Mouse (Mus musculus) kidney, postnatal 0 days (tissue): ENCODE data around the gene Exoc1. TPM values are rescaled to one million over a fixed set of nuclear protein-coding genes. Genes with fewer than 3 reads are reported as not detected.

Experiments
- ATAC-seq: fragments of 200-750 bp; cut with Nextera tagmentation; replicated peaks from 2 replicates; pipeline ENCODE4 v1.8.0; 2017; ENCODE audit warnings: low read depth, moderate number of reproducible peaks, moderate TSS enrichment, moderate library complexity; ENCODE audit not compliant: low FRiP score
- DNase-seq: peaks from one replicate; pipeline ENCODE4 v3.0.0-alpha.2; 2016; ENCODE audit warnings: low spot score
- H3K27ac ChIP-seq: fragments of 300-500 bp; sonication (generic); 2 replicates; pipeline ENCODE4 v1.5.1; 2014; ENCODE audit warnings: mild to moderate bottlenecking
- H3K27me3 ChIP-seq: fragments of 300-500 bp; sonication (generic); 2 replicates; pipeline ENCODE4 v1.6.1; 2014; ENCODE audit warnings: low read length, mixed read lengths; ENCODE audit not compliant: insufficient read depth
- H3K36me3 ChIP-seq: fragments of 300-500 bp; sonication (generic); 2 replicates; pipeline ENCODE4 v1.6.1; 2014; ENCODE audit warnings: low read length, mixed read lengths; ENCODE audit not compliant: insufficient read depth
- H3K4me1 ChIP-seq: fragments of 300-500 bp; sonication (generic); replicated peaks from 2 replicates; pipeline ENCODE4 v1.6.1; 2014; ENCODE audit warnings: antibody characterized with exemption, low read length, mixed read lengths; ENCODE audit not compliant: insufficient read depth
- H3K4me2 ChIP-seq: fragments of 300-500 bp; sonication (generic); 2 replicates; pipeline ENCODE4 v1.6.1; 2014; ENCODE audit warnings: mild to moderate bottlenecking, low read length, moderate library complexity, mixed read lengths
- H3K4me3 ChIP-seq: fragments of 300-500 bp; sonication (generic); replicated peaks from 2 replicates; pipeline ENCODE4 v1.5.1; 2014; ENCODE audit warnings: low read depth, low read length
- H3K9ac ChIP-seq: fragments of 300-500 bp; sonication (generic); 2 replicates; pipeline ENCODE4 v1.6.1; 2014; ENCODE audit warnings: low read depth, low read length
- H3K9me3 ChIP-seq: fragments of 300-500 bp; sonication (generic); replicated peaks from 2 replicates; pipeline ENCODE4 v1.6.1; 2016; ENCODE audit warnings: low read length, inconsistent platforms, mixed read lengths
- CTCF ChIP-seq: IDR thresholded peaks from 2 replicates; pipeline ENCODE4 v1.5.1; 2016; ENCODE audit warnings: antibody characterized with exemption, low read depth, mild to moderate bottlenecking, moderate library complexity
- WGBS: fragments of 180-500 bp; shearing (Covaris S2); extraction: QIAGEN DNeasy Blood & Tissue Kit; methylation state at CpG from one replicate; pipeline ENCODE4 v1.1.7; 2014; 5-methylcytosine and 5-hydroxymethylcytosine counted together
- polyA plus RNA-seq: library from polyadenylated mRNA; unstranded; fragments of >200 nt; fragmentation: Nextera tagmentation; extraction: Ambion mirVana; gene quantifications from 2 replicates; pipeline ENCODE4 v1.2.1, GENCODE M21; 2015

The Exoc1 gene
- polyA plus RNA-seq, 1 experiment from 2014 or later, result 22.1 TPM

- Histone ChIP-seq H3K4me3 (peak overlapping the region; percentile 96), H3K4me2 (peak overlapping the region; percentile 64), H3K4me1 (no peaks in the 10 kb centered on the region; the same call in 1 of the 2 replicates), H3K9ac (peak overlapping the region; percentile 82), H3K36me3 (0 out of 2 replicates have a peak, but pooled peaks cover 3% of the 10 kb centered on the region), H3K9me3 (no peaks in the 10 kb centered on the region), H3K27me3 (no peaks in the 10 kb centered on the region), H3K27ac (no peak overlapping the region)
- DNase-seq (no peak), ATAC-seq (no peak)
- 5% methylated on average over 7 of the region's 7 CpGs for WGBS
- TF ChIP-seq CTCF, result no peak
Observed at GRCm38 (mm10) chr5:76589311-76589710, 60.2 kb downstream of the Exoc1 start.

- H3K9ac ChIP-seq, result no peak overlapping the region
Observed at GRCm38 (mm10) chr5:76590009-76590408, 60.9 kb downstream of the Exoc1 start.

GRCm38 (mm10) chr5:76591885-76592284 is 62.8 kb downstream of the Exoc1 start:
- Histone ChIP-seq H3K9ac (no peak overlapping the region), H3K4me2 (no peak overlapping the region), H3K4me1 (no peaks in the 10 kb centered on the region; the same call in 1 of the 2 replicates), H3K36me3 (peaks cover 26% of the 10 kb centered on the region), H3K9me3 (no peaks in the 10 kb centered on the region), H3K27me3 (no peaks in the 10 kb centered on the region), H3K27ac (no peak overlapping the region), H3K4me3 (no peak overlapping the region)
- DNase-seq, result no peak
- WGBS, result 49% methylated on average over 9 of the region's 9 CpGs
- peak; percentile 18; the same call in 1 of the 2 replicates for TF ChIP-seq CTCF
- ATAC-seq, result no peak

More at GRCm38 (mm10) chr5:76590009-76590408, 60.9 kb downstream of the Exoc1 start:
- no peaks in the 10 kb centered on the region for H3K9me3 ChIP-seq
- no peak overlapping the region for H3K4me3 ChIP-seq
- no peak for TF ChIP-seq CTCF
- 75% methylated on average over 2 of the region's 2 CpGs for WGBS
- H3K36me3 ChIP-seq, result 0 out of 2 replicates have a peak, but pooled peaks cover 7% of the 10 kb centered on the region
- no peak overlapping the region for H3K27ac ChIP-seq
- peak overlapping the region; percentile 64; the same call in 1 of the 2 replicates for H3K4me2 ChIP-seq
- no peak for DNase-seq
- ATAC-seq, result no peak
- no peaks in the 10 kb centered on the region for H3K27me3 ChIP-seq
- no peaks in the 10 kb centered on the region; the same call in 1 of the 2 replicates for H3K4me1 ChIP-seq

GRCm38 (mm10) chr5:76609702-76610370 is 80.7 kb downstream of the Exoc1 start:
- 94% methylated on average over 8 of the region's 8 CpGs for WGBS
- Histone ChIP-seq H3K27ac (no peak overlapping the region), H3K9me3 (no peaks in the 10 kb centered on the region), H3K27me3 (no peaks in the 10 kb centered on the region), H3K4me1 (no peaks in the 10 kb centered on the region), H3K36me3 (peaks cover 34% of the 10 kb centered on the region; the same call in 1 of the 2 replicates), H3K9ac (no peak overlapping the region), H3K4me3 (no peak overlapping the region), H3K4me2 (no peak overlapping the region)
- no peak for TF ChIP-seq CTCF
- DNase-seq (no peak), ATAC-seq (no peak)

GRCm38 (mm10) chr5:76612867-76613499 is 83.9 kb downstream of the Exoc1 start:
- no peak for TF ChIP-seq CTCF
- no peak overlapping the region for H3K27ac ChIP-seq
- H3K4me1 ChIP-seq, result no peaks in the 10 kb centered on the region
- ATAC-seq (no peak), DNase-seq (no peak)
- no peak overlapping the region for H3K9ac ChIP-seq
- WGBS, result 83% methylated on average over 6 of the region's 6 CpGs
- no peaks in the 10 kb centered on the region for H3K9me3 ChIP-seq
- peaks cover 41% of the 10 kb centered on the region; the same call in 1 of the 2 replicates for H3K36me3 ChIP-seq
- no peaks in the 10 kb centered on the region for H3K27me3 ChIP-seq
- no peak overlapping the region for H3K4me2 ChIP-seq
- H3K4me3 ChIP-seq, result no peak overlapping the region

GRCm38 (mm10) chr5:76615276-76615675 is 86.2 kb downstream of the Exoc1 start:
- Histone ChIP-seq H3K27me3 (no peaks in the 10 kb centered on the region), H3K36me3 (peaks cover 36% of the 10 kb centered on the region; the same call in 1 of the 2 replicates), H3K4me3 (no peak overlapping the region), H3K9ac (no peak overlapping the region), H3K27ac (no peak overlapping the region), H3K4me1 (no peaks in the 10 kb centered on the region), H3K4me2 (no peak overlapping the region), H3K9me3 (no peaks in the 10 kb centered on the region)
- no peak for TF ChIP-seq CTCF
- DNase-seq (no peak), ATAC-seq (no peak)
- WGBS, result 93% methylated on average over 8 of the region's 8 CpGs
